Mouse (Mus musculus): Measurements from ENCODE around the gene Eef2k. TPM values are rescaled to one million over a fixed set of nuclear protein-coding genes. Genes with fewer than 3 reads are reported as not detected.

The Eef2k gene
- 0.89 TPM for polyA plus RNA-seq (2014; fragmentation: Illumina TruSeq; extraction: RNeasy Lipid Tissue Mini Kit (QIAGEN cat#74804); ENCODE audit: low read depth, low replicate concordance)

GRCm38 (mm10) chr7:120842345-120843036 lies at the start of gene Eef2k:
Gene Eef2k, plus strand, starts transcription at chr7:120842831.

GRCm38 (mm10) chr7:120811834-120812415 lies 30.7 kb upstream of the Eef2k start, which contains the start of gene Gm5737:
Gene Gm5737, plus strand, starts transcription at chr7:120812365.

GRCm38 (mm10) chr7:120917592-120918461 lies 75.2 kb downstream of the Eef2k start, which contains the start of gene Polr3e:
Gene Polr3e, plus strand, starts transcription at chr7:120917744.

Other genes with a start within 250 kb of the Eef2k start
- gene Uqcrc2, start 207.7 kb upstream of the Eef2k start, polyA plus RNA-seq (2014; fragmentation: Illumina TruSeq; extraction: RNeasy Lipid Tissue Mini Kit (QIAGEN cat#74804); ENCODE audit: low read depth, low replicate concordance) = 1,118 TPM
- not detected for gene Pdzd9, start 172.5 kb upstream of the Eef2k start, polyA plus RNA-seq (2014; fragmentation: Illumina TruSeq; extraction: RNeasy Lipid Tissue Mini Kit (QIAGEN cat#74804); ENCODE audit: low read depth, low replicate concordance)
- gene Mosmo, start 165.2 kb upstream of the Eef2k start, polyA plus RNA-seq (2014; fragmentation: Illumina TruSeq; extraction: RNeasy Lipid Tissue Mini Kit (QIAGEN cat#74804); ENCODE audit: low read depth, low replicate concordance) = 55.7 TPM
- not detected for gene Vwa3a, start 103.5 kb upstream of the Eef2k start, polyA plus RNA-seq (2014; fragmentation: Illumina TruSeq; extraction: RNeasy Lipid Tissue Mini Kit (QIAGEN cat#74804); ENCODE audit: low read depth, low replicate concordance)
- gene Gm5737, start 30.5 kb upstream of the Eef2k start, polyA plus RNA-seq (2014; fragmentation: Illumina TruSeq; extraction: RNeasy Lipid Tissue Mini Kit (QIAGEN cat#74804); ENCODE audit: low read depth, low replicate concordance) = not detected
- gene Polr3e, start 74.9 kb downstream of the Eef2k start, polyA plus RNA-seq (2014; fragmentation: Illumina TruSeq; extraction: RNeasy Lipid Tissue Mini Kit (QIAGEN cat#74804); ENCODE audit: low read depth, low replicate concordance) = 17.1 TPM
- 55.7 TPM for gene Cdr2, start 139.5 kb downstream of the Eef2k start, polyA plus RNA-seq (2014; fragmentation: Illumina TruSeq; extraction: RNeasy Lipid Tissue Mini Kit (QIAGEN cat#74804); ENCODE audit: low read depth, low replicate concordance)
- 1.7 TPM for gene Mfsd13b, start 139.7 kb downstream of the Eef2k start, polyA plus RNA-seq (2014; fragmentation: Illumina TruSeq; extraction: RNeasy Lipid Tissue Mini Kit (QIAGEN cat#74804); ENCODE audit: low read depth, low replicate concordance)
- gene Mettl9, start 191.6 kb downstream of the Eef2k start, polyA plus RNA-seq (2014; fragmentation: Illumina TruSeq; extraction: RNeasy Lipid Tissue Mini Kit (QIAGEN cat#74804); ENCODE audit: low read depth, low replicate concordance) = 414 TPM
- gene Igsf6, start 231.7 kb downstream of the Eef2k start, polyA plus RNA-seq (2014; fragmentation: Illumina TruSeq; extraction: RNeasy Lipid Tissue Mini Kit (QIAGEN cat#74804); ENCODE audit: low read depth, low replicate concordance) = 2.6 TPM
- gene Otoa, start 238.8 kb downstream of the Eef2k start, polyA plus RNA-seq (2014; fragmentation: Illumina TruSeq; extraction: RNeasy Lipid Tissue Mini Kit (QIAGEN cat#74804); ENCODE audit: low read depth, low replicate concordance) = not detected